Mouse (Mus musculus): ENCODE data around the gene Atad1.

GRCm38 (mm10) chr19:32680894-32681293 is 58.7 kb downstream of the Atad1 start:
- TF ChIP-seq EP300 (IDR thresholded peaks at IDR 0.05) (no peak), CTCF (IDR thresholded peaks at IDR 0.05) (no peak)

All from lung, postnatal 0 days (tissue).